Mouse (Mus musculus) embryonic stem cell, embryonic (primary cell): ENCODE data around the gene Polr3b.

Experiments
- CTCF ChIA-PET, 4 experiments: fragments of 300-600 bp in 2 of 4; fragments of 350-600 bp in 2 of 4; sonication (Branson Sonifier 250); formaldehyde crosslinking; loops; one replicate each; lab custom pipeline; 2022; ENCODE audit warnings: inconsistent platforms in 2 of 4; lab: Charles Lee
- POLR2A ChIA-PET, 4 experiments: fragments of 300-600 bp in 2 of 4; fragments of 350-600 bp in 2 of 4; sonication (Branson Sonifier 250); formaldehyde crosslinking; loops; one replicate each; lab custom pipeline; 2022; ENCODE audit warnings: antibody characterized with exemption in 4 of 4, inconsistent platforms in 1 of 4; lab: Charles Lee

The Polr3b gene

DNA sequence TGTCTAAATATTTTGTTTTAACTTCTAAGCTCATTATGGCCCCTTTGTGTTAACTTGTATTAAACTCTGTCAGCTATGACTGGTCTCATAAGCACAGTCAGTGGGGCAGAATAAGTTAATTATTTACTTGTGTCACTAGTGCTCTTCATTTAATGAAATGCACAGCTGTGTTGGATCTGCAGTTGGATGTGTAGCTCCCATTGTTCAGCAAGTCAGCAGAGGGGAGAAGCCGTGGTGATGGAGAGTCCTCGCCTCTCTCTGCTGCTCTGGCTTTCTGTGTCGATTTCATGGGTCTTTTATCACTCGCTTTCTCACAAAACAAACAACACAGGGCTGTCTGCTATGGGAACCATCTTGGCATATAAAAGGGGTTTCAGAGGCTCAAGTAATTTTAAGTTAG lies 88.7 kb downstream of the Polr3b start:
- ChIA-PET POLR2A (interaction anchor here in 2 of 4 experiments (0.6 to 2.0 kb wide), 6 partner anchors 8 to 178 kb away, joined by 3 to 4 read pairs (median 3); no protein-coding TSS in a partner anchor), CTCF (interaction anchor here in 1 of 4 experiments (0.6 kb wide), 1 partner anchor 45 kb away, joined by 3 read pairs; no protein-coding TSS in a partner anchor)

- CTCF ChIA-PET, result interaction anchor here in 3 of 4 experiments (0.6 to 0.9 kb wide), 3 partner anchors 127 to 975 kb away, joined by 3 to 4 read pairs (median 3); no protein-coding TSS in a partner anchor
- POLR2A ChIA-PET, result interaction anchor here in 3 of 4 experiments (0.7 to 2.0 kb wide), 7 partner anchors 11 to 391 kb away, joined by 3 to 5 read pairs (median 3); no protein-coding TSS in a partner anchor
These were observed 89.4 kb downstream of the Polr3b start for GRCm38 (mm10) chr10:84711479-84711878.

DNA sequence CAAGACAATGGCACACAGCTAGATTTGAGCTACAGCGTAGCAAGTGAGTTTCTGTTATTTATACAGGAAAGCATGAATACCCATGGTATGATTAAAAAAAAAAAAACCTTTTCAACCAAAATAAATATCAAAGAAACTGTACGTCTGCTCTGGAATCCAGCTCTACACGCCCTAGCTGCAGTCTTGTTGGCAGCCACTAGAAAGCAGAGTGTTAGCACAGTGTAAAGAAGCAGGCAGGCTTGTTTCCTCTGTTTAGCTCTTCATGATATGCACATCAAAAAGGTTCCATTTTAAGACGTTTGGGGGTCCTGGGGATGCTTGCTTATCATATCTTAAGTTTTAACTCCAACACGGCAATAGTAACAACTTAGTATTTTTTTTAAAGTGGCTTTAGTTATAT lies 89.8 kb downstream of the Polr3b start:
- ChIA-PET CTCF (interaction anchor here in 3 of 4 experiments (0.6 to 0.9 kb wide), 3 partner anchors 127 to 848 kb away, joined by 3 to 4 read pairs (median 4); no protein-coding TSS in a partner anchor), POLR2A (interaction anchor here in 3 of 4 experiments (0.7 to 2.0 kb wide), 9 partner anchors 11 to 391 kb away, joined by 3 to 5 read pairs (median 3); no protein-coding TSS in a partner anchor)

DNA sequence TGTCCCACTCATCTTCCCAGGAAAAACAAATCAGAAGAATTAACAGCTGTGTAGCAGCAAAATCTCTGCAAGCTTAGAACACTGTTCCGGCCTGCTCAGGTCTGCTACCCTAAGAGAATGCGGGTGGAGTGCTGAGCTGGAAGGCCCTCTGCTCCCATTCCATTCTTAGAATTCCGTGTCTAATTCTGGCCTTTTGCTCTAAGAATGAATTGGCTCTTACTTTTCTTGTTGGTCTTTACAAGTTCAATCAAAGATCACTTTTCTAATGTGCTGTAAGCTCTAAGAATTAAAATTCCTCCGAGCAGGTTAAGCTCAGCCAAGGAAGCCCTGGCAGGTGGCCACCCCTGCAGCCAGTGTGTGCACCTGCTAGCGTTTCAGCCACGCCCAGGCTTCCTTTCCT lies 90.4 kb downstream of the Polr3b start:
- ChIA-PET POLR2A (interaction anchor here in 2 of 4 experiments (0.7 to 2.0 kb wide), 6 partner anchors 10 to 29 kb away, joined by 3 to 5 read pairs (median 3); no protein-coding TSS in a partner anchor), CTCF (interaction anchor here in 2 of 4 experiments (0.6 to 0.7 kb wide), 2 partner anchors 131 to 847 kb away, joined by 4 read pairs; no protein-coding TSS in a partner anchor)

DNA sequence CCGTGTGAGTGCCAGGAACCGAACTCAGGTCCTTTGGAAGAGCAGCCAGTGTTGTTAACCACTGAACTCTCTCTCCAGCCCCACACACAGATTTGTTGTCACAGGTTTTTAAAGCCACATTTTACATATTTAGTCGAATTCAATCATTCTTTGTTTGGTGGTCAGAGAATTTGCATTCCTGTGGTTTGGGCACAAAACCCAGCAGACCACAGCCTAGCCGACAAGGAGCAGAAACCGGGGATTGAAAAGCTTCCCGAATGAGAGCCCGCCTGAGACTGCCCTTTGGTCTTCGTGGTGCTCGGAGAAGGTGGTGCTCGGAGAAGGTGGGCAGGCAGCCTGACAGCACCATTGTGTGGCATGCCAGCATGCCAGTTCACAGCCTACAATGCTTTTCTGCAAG lies 91.0 kb downstream of the Polr3b start:
- CTCF ChIA-PET, result interaction anchor here in 1 of 4 experiments (0.5 kb wide), 1 partner anchor 57 kb away, joined by 4 read pairs; no protein-coding TSS in a partner anchor
- POLR2A ChIA-PET, result interaction anchor here in 2 of 4 experiments (0.9 to 2.0 kb wide), 4 partner anchors 10 to 30 kb away, joined by 3 to 4 read pairs (median 3); no protein-coding TSS in a partner anchor

- CTCF ChIA-PET, result no interaction called here
- POLR2A ChIA-PET, result interaction anchor here in 3 of 4 experiments (0.6 to 2.3 kb wide), 8 partner anchors 11 to 144 kb away, joined by 3 to 9 read pairs (median 4); partner anchors contain the start of gene Polr3b (in 1 of the 3)
These were observed 93.5 kb downstream of the Polr3b start for GRCm38 (mm10) chr10:84715639-84716038.

DNA sequence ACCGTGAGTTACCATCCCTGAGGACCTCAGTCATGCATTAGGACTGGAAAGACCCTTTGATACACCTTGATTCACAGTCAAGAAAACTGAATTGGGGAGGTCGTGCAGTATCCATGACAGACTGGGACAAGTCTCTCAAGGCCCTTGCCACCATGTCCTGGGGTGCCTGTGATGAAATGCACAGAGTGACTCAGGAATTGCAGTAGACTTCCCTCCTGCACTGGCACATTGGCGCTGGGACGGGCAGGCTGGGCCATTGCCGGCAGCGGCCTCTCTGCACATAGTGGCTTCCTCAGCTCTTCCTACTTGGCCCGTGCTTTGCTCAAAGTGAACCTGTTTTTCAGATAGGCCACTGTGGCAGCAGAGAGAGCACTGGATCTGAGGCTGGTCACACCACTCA lies 94.5 kb downstream of the Polr3b start:
- POLR2A ChIA-PET, result interaction anchor here in 1 of 4 experiments (1.1 kb wide), 1 partner anchor 94 kb away, joined by 3 read pairs; the partner anchor contains the start of gene Polr3b
- CTCF ChIA-PET, result no interaction called here

DNA sequence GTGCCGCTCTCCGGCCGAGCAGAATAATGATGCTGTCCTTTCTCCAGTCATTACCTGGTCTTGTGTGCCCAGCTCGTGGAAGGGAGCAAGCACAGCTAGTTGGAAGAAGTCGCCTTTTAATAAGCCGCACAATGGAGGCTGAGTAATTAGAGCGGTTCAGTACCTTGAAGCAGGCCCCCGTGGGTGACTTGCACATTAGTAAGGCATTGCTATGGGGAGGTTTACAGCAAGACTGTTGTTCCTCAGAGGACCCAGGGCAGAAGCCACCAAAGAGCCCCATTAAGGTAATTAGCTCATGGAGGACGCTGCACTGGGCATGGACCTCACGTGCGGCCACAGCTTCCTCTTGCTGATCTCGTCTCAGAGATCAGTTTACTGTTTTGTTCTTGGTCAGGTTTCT lies 100.6 kb downstream of the Polr3b start:
- CTCF ChIA-PET, result interaction anchor here in 1 of 4 experiments (1.0 kb wide), 1 partner anchor 8 kb away, joined by 3 read pairs; no protein-coding TSS in a partner anchor
- POLR2A ChIA-PET, result interaction anchor here in 2 of 4 experiments (0.8 to 1.8 kb wide), 5 partner anchors 9 to 41 kb away, joined by 3 to 5 read pairs (median 4); no protein-coding TSS in a partner anchor

GRCm38 (mm10) chr10:84727005-84727404 lies 104.9 kb downstream of the Polr3b start:
- CTCF ChIA-PET, result no interaction called here
- POLR2A ChIA-PET, result interaction anchor here in 1 of 4 experiments (1.1 to 2.3 kb wide), 2 partner anchors 12 to 171 kb away, joined by 3 to 5 read pairs; no protein-coding TSS in a partner anchor

GRCm38 (mm10) chr10:84727760-84728159 lies 105.7 kb downstream of the Polr3b start:
- CTCF ChIA-PET, result interaction anchor here in 2 of 4 experiments (0.5 to 0.8 kb wide), 2 partner anchors 23 to 122 kb away, joined by 3 to 6 read pairs; no protein-coding TSS in a partner anchor
- POLR2A ChIA-PET, result interaction anchor here in 3 of 4 experiments (0.6 to 2.3 kb wide), 4 partner anchors 13 to 400 kb away, joined by 3 to 5 read pairs (median 4); partner anchors contain the start of gene Mterf2 (in 1 of the 3)

DNA sequence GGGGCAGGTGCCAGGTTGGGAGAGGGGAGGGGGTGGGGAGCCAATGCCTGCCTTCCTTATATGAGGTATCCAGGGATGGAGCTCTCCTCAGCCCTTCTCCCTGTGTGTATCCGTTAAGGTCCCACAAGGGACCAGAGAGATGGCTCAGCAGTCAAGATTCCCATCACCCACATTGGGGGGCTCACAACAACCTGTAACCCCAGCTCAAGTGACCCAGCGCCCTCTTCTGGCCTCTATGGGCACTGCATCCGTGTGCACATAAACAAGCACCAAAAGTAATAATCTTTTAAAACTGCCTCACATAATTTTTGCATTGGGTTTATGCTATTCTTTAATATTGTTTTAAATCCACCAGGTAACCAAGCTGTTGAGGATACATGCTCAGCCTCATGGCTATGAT lies 108.0 kb downstream of the Polr3b start:
- POLR2A ChIA-PET, result interaction anchor here (0.6 to 2.5 kb wide), 6 partner anchors 15 to 27 kb away, joined by 3 to 9 read pairs (median 4); no protein-coding TSS in a partner anchor
- CTCF ChIA-PET, result interaction anchor here in 3 of 4 experiments (0.5 to 1.3 kb wide), 12 partner anchors 8 to 1883 kb away, joined by 3 to 4 read pairs (median 3); no protein-coding TSS in a partner anchor

- POLR2A ChIA-PET, result interaction anchor here in 1 of 4 experiments (1.4 to 2.5 kb wide), 3 partner anchors 8 to 16 kb away, joined by 4 to 9 read pairs (median 5); no protein-coding TSS in a partner anchor
- CTCF ChIA-PET, result interaction anchor here in 3 of 4 experiments (0.7 to 1.1 kb wide), 4 partner anchors 9 to 1882 kb away, joined by 3 to 4 read pairs (median 3); no protein-coding TSS in a partner anchor
These were observed 108.9 kb downstream of the Polr3b start for GRCm38 (mm10) chr10:84730956-84731355.

- POLR2A ChIA-PET, result no interaction called here
- CTCF ChIA-PET, result no interaction called here
These were observed 111.4 kb downstream of the Polr3b start for GRCm38 (mm10) chr10:84733511-84733910.

DNA sequence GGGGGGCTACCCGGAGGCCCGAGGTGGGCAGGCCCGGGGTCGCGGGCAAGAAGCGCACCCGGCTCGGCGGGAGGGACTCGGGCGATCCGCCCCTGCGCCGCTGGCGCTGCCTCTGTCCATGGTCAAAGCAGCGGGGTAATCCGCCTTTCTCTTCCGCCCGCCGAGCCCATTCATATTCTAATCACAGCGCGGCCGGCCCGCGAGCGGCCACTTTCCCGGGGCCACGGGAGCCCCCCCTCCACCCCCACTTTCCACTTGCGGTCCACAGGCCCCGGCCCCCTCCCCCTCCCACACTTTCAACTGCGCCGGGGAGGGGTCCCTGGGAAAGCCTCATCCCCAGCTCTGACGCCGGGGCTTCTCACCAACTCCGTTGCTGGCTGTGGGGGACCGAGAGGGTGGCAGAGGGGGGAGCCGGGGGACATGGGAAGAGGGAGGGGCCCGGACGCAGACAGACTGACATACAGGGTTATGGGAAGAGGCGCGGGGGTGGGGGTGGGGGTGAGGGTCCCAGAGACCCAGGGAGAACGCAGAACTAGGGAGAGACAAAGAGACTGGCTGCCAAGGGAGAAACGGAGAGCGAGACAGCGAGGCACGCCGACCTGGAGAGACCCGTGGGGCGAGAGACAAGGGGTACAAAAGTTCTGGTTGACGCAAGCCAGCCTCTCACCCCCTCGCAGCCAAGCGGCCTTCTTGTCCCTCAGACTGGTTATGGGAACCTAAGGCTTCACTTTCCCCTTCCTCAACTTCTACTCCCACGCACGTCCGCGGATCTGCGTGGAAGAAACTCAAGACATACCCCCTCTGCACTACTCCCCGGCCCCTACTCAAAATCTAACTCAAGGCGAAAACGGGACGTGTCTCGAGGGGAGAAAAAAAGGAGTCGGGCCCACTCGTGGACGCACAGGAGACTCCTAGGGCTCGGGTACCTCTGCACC lies 133.0 kb downstream of the Polr3b start:
- POLR2A ChIA-PET, result interaction anchor here in 1 of 4 experiments (0.6 kb wide), 1 partner anchor 23 kb away, joined by 3 read pairs; no protein-coding TSS in a partner anchor
- CTCF ChIA-PET, result interaction anchor here in 1 of 4 experiments (0.5 to 0.6 kb wide), 3 partner anchors 70 to 84 kb away, joined by 3 to 4 read pairs (median 3); no protein-coding TSS in a partner anchor

DNA sequence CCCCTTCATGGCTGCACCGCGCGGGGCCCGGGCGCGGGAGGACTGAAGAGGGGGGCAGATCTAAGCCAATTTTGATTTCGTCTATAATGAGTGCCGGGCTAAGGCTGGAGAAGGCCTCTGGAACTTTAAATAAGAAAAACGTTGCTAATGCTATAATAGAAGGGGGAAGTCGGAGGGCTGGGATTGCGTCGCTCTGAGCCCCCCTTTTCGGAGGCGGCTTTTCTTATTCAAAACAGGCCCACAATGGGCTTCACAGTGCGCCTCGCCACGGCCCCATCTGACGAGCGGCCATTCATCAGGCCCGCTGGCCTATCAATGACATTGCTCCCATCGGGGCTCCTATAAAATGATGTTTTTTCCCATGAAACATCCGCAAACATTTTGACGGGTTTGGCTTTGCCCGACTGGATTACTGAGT lies 133.7 kb downstream of the Polr3b start, which contains the start of gene Rfx4:
Gene Rfx4, plus strand, starts transcription at position 277 of the 418 bp plus-strand sequence.
- CTCF ChIA-PET, result interaction anchor here in 1 of 4 experiments (0.6 kb wide), 1 partner anchor 83 kb away, joined by 3 read pairs; no protein-coding TSS in a partner anchor
- POLR2A ChIA-PET, result interaction anchor here in 1 of 4 experiments (0.6 kb wide), 1 partner anchor 469 kb away, joined by 3 read pairs; no protein-coding TSS in a partner anchor

DNA sequence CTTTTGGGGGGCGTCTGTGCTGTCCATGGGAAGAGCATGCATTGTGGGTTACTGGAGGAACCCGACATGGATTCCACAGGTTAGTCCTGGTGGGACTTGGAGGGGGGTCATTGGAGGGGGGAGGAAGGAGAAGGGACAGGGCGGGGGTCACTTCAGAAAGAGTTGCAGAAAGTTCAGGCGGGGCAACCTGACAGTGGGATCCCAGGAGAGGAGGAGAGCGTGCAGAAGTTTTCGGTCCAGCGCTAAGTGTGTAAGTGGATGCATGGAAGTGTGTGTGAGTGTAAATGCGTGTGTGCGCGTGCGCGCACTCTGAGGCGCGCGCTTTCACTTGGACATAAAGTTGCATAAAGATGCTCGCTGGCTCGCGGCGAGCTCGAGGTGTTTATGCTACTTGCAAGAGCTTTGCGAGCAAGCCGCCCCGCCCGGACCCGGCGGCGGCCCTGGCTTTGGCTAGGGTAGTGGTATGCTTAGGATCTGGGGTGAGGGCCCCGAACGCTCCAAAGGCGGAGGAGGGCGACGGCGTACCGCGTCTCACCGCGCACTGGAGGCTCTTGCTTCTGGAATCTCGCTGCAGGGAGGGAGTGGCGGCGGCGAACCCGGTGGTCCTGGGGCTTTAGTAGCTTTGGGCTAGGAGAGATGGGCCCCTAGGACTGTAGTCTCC lies 134.5 kb downstream of the Polr3b start:
- ChIA-PET POLR2A (interaction anchor here (0.5 to 2.2 kb wide), 5 partner anchors 82 to 1501 kb away, joined by 3 to 6 read pairs (median 4); partner anchors contain the start of gene Prdm4 (in 1 of the 4)), CTCF (interaction anchor here in 1 of 4 experiments (1.2 kb wide), 1 partner anchor 27 kb away, joined by 3 read pairs; no protein-coding TSS in a partner anchor)
